Mouse (Mus musculus) lung, postnatal 10 days (tissue): ENCODE data around the gene Nudt13.
A peak's percentile ranks its signal among the peaks of the same experiment; 100 is the strongest.

Source experiments
- DNase-seq: peaks from one replicate; pipeline ENCODE4 v3.0.0; 2021

Gene Nudt13

DNA sequence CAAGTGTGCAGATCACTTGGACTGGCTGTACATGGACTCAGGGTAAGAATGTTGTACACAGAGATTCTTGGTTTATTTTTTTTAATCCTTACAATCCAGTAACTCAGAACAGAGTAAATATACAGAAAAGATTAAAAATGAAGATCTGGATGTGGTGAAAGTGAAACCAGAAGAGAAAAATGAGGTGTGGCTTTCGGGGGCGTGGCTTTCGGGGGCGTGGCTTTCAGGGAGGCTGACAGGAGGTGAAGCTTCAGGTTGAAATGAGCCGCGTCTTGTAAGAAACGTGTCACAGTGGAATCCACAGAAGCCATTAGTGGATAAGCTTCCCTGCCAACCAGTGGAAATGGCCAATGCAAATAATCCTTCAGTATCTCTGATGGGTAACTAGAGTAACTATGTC, 46.4 kb downstream of the Nudt13 start:
- DNase-seq: peak; percentile 8

DNA sequence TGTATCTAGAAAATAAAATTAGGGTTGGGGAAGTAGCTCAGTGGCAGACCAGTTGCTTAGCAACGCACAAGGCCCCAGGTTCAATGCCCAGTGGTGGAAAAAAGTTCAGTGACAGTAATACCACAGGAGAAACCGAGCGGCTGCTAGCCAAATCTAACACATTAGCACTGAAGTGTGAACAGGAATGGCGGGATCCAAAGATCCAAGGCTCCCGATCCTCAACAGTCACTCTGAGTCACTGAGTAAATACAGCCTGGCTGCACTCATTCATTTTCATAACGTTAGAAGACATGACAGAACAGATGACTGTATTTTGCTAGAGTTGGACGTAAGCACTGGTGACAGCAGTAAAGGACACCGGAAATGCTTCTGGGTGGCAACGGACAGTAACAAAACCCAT, 51.4 kb downstream of the Nudt13 start:
- no peak for DNase-seq

GRCm38 (mm10) chr14:20347441-20347990, 53.0 kb downstream of the Nudt13 start:
- DNase-seq: no peak

- peak; percentile 96 for DNase-seq
Observed at GRCm38 (mm10) chr14:20347991-20348541, 53.6 kb downstream of the Nudt13 start, which contains the start of the genes Ecd and Fam149b. Ecd (minus strand) TSS chr14:20348121. Fam149b (plus strand) TSS chr14:20348162.

GRCm38 (mm10) chr14:20363230-20363629, 68.7 kb downstream of the Nudt13 start:
- no peak for DNase-seq
